Mouse (Mus musculus) embryonic facial prominence, embryonic 15.5 days (tissue): Measurements from ENCODE around the gene Pdhb. TPM values are rescaled to one million over a fixed set of nuclear protein-coding genes. Genes with fewer than 3 reads are reported as not detected.
A peak's percentile ranks its signal among the peaks of the same experiment; 100 is the strongest.

Source experiments
- ATAC-seq: fragments of 200-750 bp; cut with Nextera tagmentation; 2 replicates; pipeline ENCODE4 v1.8.0; 2017; ENCODE audit warnings: low read depth, moderate TSS enrichment; ENCODE audit not compliant: insufficient number of reproducible peaks, low FRiP score, low TSS enrichment
- H3K27ac ChIP-seq: fragments of 300-500 bp; sonication (generic); replicated peaks from 2 replicates; pipeline ENCODE4 v1.5.1; 2015; ENCODE audit warnings: mild to moderate bottlenecking, inconsistent platforms
- H3K27me3 ChIP-seq: fragments of 300-500 bp; sonication (generic); 2 replicates; pipeline ENCODE4 v1.6.1; 2015; ENCODE audit warnings: inconsistent platforms
- H3K36me3 ChIP-seq: fragments of 300-500 bp; sonication (generic); 2 replicates; pipeline ENCODE4 v1.6.1; 2015; ENCODE audit warnings: mild to moderate bottlenecking, inconsistent platforms
- H3K4me1 ChIP-seq: fragments of 300-500 bp; sonication (generic); 2 replicates; pipeline ENCODE4 v1.6.1; 2015; ENCODE audit warnings: inconsistent platforms
- H3K4me2 ChIP-seq: fragments of 300-500 bp; sonication (generic); replicated peaks from 2 replicates; pipeline ENCODE4 v1.6.1; 2015; ENCODE audit warnings: mild to moderate bottlenecking, inconsistent platforms
- H3K4me3 ChIP-seq: fragments of 300-500 bp; sonication (generic); replicated peaks from 2 replicates; pipeline ENCODE4 v1.5.1; 2015; ENCODE audit warnings: mild to moderate bottlenecking, inconsistent platforms
- H3K9ac ChIP-seq: fragments of 300-500 bp; sonication (generic); 2 replicates; pipeline ENCODE4 v1.6.1; 2015; ENCODE audit warnings: inconsistent platforms
- H3K9me3 ChIP-seq: fragments of 300-500 bp; sonication (generic); replicated peaks from 2 replicates; pipeline ENCODE4 v1.6.1; 2016; ENCODE audit warnings: inconsistent platforms
- WGBS: fragments of 180-500 bp; shearing (Covaris S2); methylation state at CpG from one replicate; pipeline ENCODE4 v1.1.7; 2015; 5-methylcytosine and 5-hydroxymethylcytosine counted together
- polyA plus RNA-seq: library from polyadenylated mRNA; unstranded; fragments of >200 nt; fragmentation: Nextera tagmentation; extraction: Ambion mirVana; gene quantifications from 2 replicates; pipeline ENCODE4 v1.2.1, GENCODE M21; 2015

Gene Pdhb
- polyA plus RNA-seq, 1 experiment from 2014 or later, result 184 TPM

GRCm38 (mm10) chr14:8213803-8214224, 41.0 kb upstream of the Pdhb start, which contains the start of gene Kctd6:
Gene Kctd6 (plus strand): TSS chr14:8214140.
- Histone ChIP-seq H3K9ac (peak within 1 kb of the TSS; percentile 82), H3K27ac (peak within 1 kb of the TSS; percentile 96), H3K4me2 (peak within 1 kb of the TSS; percentile 68), H3K9me3 (no peaks in the 10 kb centered on the region), H3K4me3 (peak within 1 kb of the TSS; percentile 79), H3K27me3 (no peaks in the 10 kb centered on the region), H3K4me1 (peaks cover 8% of the 10 kb centered on the region; the same call in 1 of the 2 replicates), H3K36me3 (no peaks in the 10 kb centered on the region)
- 1% methylated on average over 32 of the region's 49 CpGs for WGBS
- ATAC-seq, result peak; percentile 97

- Histone ChIP-seq H3K4me1 (peaks cover 8% of the 10 kb centered on the region; the same call in 1 of the 2 replicates), H3K27me3 (no peaks in the 10 kb centered on the region), H3K9me3 (no peaks in the 10 kb centered on the region), H3K4me3 (no peak overlapping the region), H3K36me3 (no peaks in the 10 kb centered on the region), H3K27ac (no peak overlapping the region), H3K4me2 (no peak overlapping the region), H3K9ac (no peak overlapping the region)
- no peak for ATAC-seq
- WGBS, result 77% methylated on average over 2 of the region's 2 CpGs
Measured at GRCm38 (mm10) chr14:8212996-8213395, 40.2 kb upstream of the Pdhb start.

GRCm38 (mm10) chr14:8209896-8210295, 37.1 kb upstream of the Pdhb start:
- Histone ChIP-seq H3K27ac (no peak overlapping the region), H3K36me3 (no peaks in the 10 kb centered on the region), H3K27me3 (no peaks in the 10 kb centered on the region), H3K4me3 (no peak overlapping the region), H3K9me3 (no peaks in the 10 kb centered on the region), H3K9ac (no peak overlapping the region), H3K4me1 (no peaks in the 10 kb centered on the region), H3K4me2 (no peak overlapping the region)
- WGBS, result 83% methylated on average over 2 of the region's 2 CpGs
- ATAC-seq, result no peak

DNA sequence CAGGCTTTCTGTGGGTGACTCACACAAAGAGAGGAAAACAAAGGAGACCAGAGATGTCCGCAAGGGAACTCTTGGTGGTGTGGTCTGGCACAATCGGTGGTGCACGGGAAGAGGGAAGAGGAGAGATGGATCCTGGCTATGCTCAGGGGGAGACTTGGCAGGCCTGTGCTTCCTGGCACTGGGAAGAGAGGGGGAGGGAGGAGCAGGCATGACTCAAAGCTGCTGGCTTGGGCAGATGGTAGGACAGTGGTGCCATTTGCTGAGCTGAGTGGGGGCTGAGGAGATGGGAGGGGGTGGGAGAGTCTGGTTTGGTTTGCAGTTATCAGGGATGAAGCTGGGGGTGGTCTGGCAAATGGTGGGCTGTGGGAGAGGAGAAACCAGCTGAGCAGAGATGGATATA, 36.1 kb upstream of the Pdhb start:
- 83% methylated on average over 3 of the region's 3 CpGs for WGBS
- H3K4me1 ChIP-seq, result no peaks in the 10 kb centered on the region

DNA sequence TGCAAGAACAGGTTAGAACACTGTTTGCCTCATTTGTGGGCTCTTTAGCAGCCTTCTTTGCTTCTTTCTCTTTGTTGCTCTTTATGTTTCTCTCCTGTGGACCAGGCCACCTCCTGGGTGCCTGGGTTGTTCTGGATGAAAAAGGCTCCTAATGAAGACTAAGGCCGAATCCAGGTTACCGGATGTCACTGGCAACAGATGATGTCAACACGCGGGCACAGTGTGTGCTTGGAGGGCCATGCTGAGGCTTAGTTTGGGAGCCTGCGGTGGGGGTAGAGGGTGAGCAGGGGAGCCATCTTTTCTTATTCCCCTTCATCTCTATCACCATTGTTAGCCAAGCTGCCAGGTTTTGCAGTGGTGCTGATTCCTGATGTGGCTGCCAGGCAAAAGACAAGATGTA, 34.7 kb upstream of the Pdhb start:
- no peaks in the 10 kb centered on the region for H3K36me3 ChIP-seq
- no peak overlapping the region for H3K9ac ChIP-seq
- no peak overlapping the region for H3K4me2 ChIP-seq
- WGBS, result 72% methylated on average over 5 of the region's 5 CpGs
- H3K9me3 ChIP-seq, result no peaks in the 10 kb centered on the region
- ATAC-seq, result no peak
- no peak overlapping the region for H3K4me3 ChIP-seq
- H3K27ac ChIP-seq, result no peak overlapping the region
- H3K4me1 ChIP-seq, result no peaks in the 10 kb centered on the region
- no peaks in the 10 kb centered on the region for H3K27me3 ChIP-seq

More for the DNA sequence above, 36.1 kb upstream of the Pdhb start:
- ATAC-seq, result no peak
- Histone ChIP-seq H3K4me3 (no peak overlapping the region), H3K36me3 (no peaks in the 10 kb centered on the region), H3K4me2 (no peak overlapping the region), H3K27ac (no peak overlapping the region), H3K9me3 (no peaks in the 10 kb centered on the region), H3K27me3 (no peaks in the 10 kb centered on the region), H3K9ac (no peak overlapping the region)

GRCm38 (mm10) chr14:8207105-8207504, 34.3 kb upstream of the Pdhb start:
- H3K27me3 ChIP-seq, result no peaks in the 10 kb centered on the region
- H3K9me3 ChIP-seq, result no peaks in the 10 kb centered on the region
- H3K9ac ChIP-seq, result no peak overlapping the region
- no peaks in the 10 kb centered on the region for H3K4me1 ChIP-seq
- no peak overlapping the region for H3K27ac ChIP-seq
- H3K36me3 ChIP-seq, result no peaks in the 10 kb centered on the region
- no peak overlapping the region for H3K4me3 ChIP-seq
- 22% methylated on average over 5 of the region's 5 CpGs for WGBS
- H3K4me2 ChIP-seq, result no peak overlapping the region
- ATAC-seq, result peak; percentile 60

GRCm38 (mm10) chr14:8206179-8206910, 33.5 kb upstream of the Pdhb start:
- no peak overlapping the region for H3K9ac ChIP-seq
- no peak for ATAC-seq
- H3K27me3 ChIP-seq, result no peaks in the 10 kb centered on the region
- H3K4me1 ChIP-seq, result no peaks in the 10 kb centered on the region
- no peak overlapping the region for H3K27ac ChIP-seq
- H3K4me3 ChIP-seq, result no peak overlapping the region
- H3K4me2 ChIP-seq, result no peak overlapping the region
- no peaks in the 10 kb centered on the region for H3K36me3 ChIP-seq
- no peaks in the 10 kb centered on the region for H3K9me3 ChIP-seq
- 46% methylated on average over 9 of the region's 9 CpGs for WGBS

- H3K9me3 ChIP-seq, result no peaks in the 10 kb centered on the region
- no peak overlapping the region for H3K27ac ChIP-seq
- H3K27me3 ChIP-seq, result no peaks in the 10 kb centered on the region
- no peak overlapping the region for H3K4me2 ChIP-seq
- ATAC-seq, result no peak
- 58% methylated on average over 3 of the region's 3 CpGs for WGBS
- no peaks in the 10 kb centered on the region for H3K4me1 ChIP-seq
- no peak overlapping the region for H3K9ac ChIP-seq
- no peak overlapping the region for H3K4me3 ChIP-seq
- no peaks in the 10 kb centered on the region for H3K36me3 ChIP-seq
Measured at GRCm38 (mm10) chr14:8201715-8202114, 28.9 kb upstream of the Pdhb start.

DNA sequence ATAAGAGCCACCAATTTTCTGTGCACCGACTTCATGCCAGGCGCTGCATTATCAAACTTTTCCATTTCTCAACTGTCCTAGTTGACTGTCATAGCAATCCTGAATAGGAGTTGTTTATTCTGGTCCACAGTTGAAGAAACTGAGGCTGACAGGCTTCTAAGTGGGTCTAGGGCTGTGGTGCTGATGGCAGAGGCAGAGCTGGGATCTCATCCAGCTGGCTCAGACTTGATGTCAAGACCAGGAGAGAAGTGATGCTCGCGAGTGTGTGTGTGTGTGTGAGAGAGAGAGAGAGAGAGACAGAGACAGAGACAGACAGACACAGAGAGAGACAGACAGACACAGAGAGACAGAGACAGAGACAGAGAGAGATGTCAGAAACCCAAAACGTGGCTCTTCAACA, 27.9 kb upstream of the Pdhb start:
- no peak overlapping the region for H3K9ac ChIP-seq
- H3K4me1 ChIP-seq, result no peaks in the 10 kb centered on the region
- no peak for ATAC-seq
- WGBS, result 70% methylated on average over 5 of the region's 5 CpGs
- H3K36me3 ChIP-seq, result no peaks in the 10 kb centered on the region
- no peak overlapping the region for H3K4me2 ChIP-seq
- no peak overlapping the region for H3K27ac ChIP-seq
- H3K4me3 ChIP-seq, result no peak overlapping the region
- no peaks in the 10 kb centered on the region for H3K9me3 ChIP-seq
- no peaks in the 10 kb centered on the region for H3K27me3 ChIP-seq

- Histone ChIP-seq H3K4me1 (no peaks in the 10 kb centered on the region), H3K9me3 (no peaks in the 10 kb centered on the region), H3K9ac (no peak overlapping the region), H3K4me2 (no peak overlapping the region), H3K27me3 (no peaks in the 10 kb centered on the region), H3K36me3 (no peaks in the 10 kb centered on the region), H3K27ac (no peak overlapping the region), H3K4me3 (no peak overlapping the region)
- no peak for ATAC-seq
- 84% methylated on average over 6 of the region's 6 CpGs for WGBS
Measured at GRCm38 (mm10) chr14:8192727-8193126, 19.9 kb upstream of the Pdhb start.

DNA sequence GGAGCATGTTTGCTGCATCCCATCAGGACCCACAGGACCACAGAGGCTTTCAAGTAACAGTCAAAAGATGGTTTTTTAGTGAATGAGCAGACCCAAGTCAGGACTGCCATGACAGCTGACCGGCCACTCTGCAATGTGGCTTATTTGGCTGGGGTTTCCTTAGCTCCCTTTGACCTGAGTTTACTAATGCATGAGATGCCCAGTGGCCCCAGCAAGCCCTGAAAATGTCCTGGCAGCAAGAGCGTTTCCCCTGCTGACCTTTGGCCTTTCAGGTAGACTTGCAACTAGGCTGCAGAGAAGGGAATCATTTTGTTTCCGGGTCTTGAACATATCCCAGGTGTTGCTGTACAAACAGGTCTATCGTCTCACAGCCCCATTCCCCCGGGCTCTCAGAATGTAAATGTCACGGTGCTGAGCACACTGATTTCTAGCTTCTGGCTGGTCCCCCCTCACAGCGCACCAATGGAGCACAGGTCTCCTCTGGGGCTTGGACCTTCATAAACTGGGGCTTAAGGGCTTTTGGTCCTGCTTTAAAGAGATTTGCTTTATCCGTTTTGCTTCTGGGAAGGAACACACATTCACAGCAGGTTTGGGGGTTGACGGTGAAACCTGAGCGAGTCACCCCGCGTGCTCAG, 18.6 kb upstream of the Pdhb start:
- Histone ChIP-seq H3K9ac (no peak overlapping the region), H3K4me2 (no peak overlapping the region), H3K9me3 (no peaks in the 10 kb centered on the region), H3K27me3 (no peaks in the 10 kb centered on the region), H3K4me1 (no peaks in the 10 kb centered on the region), H3K4me3 (no peak overlapping the region), H3K36me3 (no peaks in the 10 kb centered on the region), H3K27ac (no peak overlapping the region)
- 53% methylated on average over 12 of the region's 12 CpGs for WGBS
- no peak for ATAC-seq

GRCm38 (mm10) chr14:8190556-8190955, 17.7 kb upstream of the Pdhb start:
- Histone ChIP-seq H3K4me2 (no peak overlapping the region), H3K9me3 (no peaks in the 10 kb centered on the region), H3K4me3 (no peak overlapping the region), H3K36me3 (no peaks in the 10 kb centered on the region), H3K4me1 (no peaks in the 10 kb centered on the region), H3K27me3 (no peaks in the 10 kb centered on the region), H3K9ac (no peak overlapping the region), H3K27ac (no peak overlapping the region)
- 94% methylated on average over 3 of the region's 3 CpGs for WGBS
- no peak for ATAC-seq
